Mouse (Mus musculus): ENCODE measurements at regions not wholly inside any gene's neighbourhood (a gene's known extent, or its start where the extent isn't known, plus 50 kb on each side); places are given as distances from the start of the nearest gene placed in this dataset.

GRCm38 (mm10) chr13:30085446-30085845, 50.8 kb upstream of the Mboat1 start:
- no peaks in the 10 kb centered on the region for H3K27me3 ChIP-seq (replicated peaks; ENCODE audit: control insufficient read depth, insufficient read depth, low read length)
- TF ChIP-seq CTCF (conservative IDR thresholded peaks at IDR 0.05; ENCODE audit: insufficient read depth, insufficient read length, low read depth, low read length) (no peak), POLR2A (IDR thresholded peaks at IDR 0.05; ENCODE audit: low read depth, low read length) (no peak)
- H3K27ac ChIP-seq (ENCODE audit: insufficient read depth, low read depth, low read length): no peak overlapping the region
- H3K36me3 ChIP-seq (ENCODE audit: control insufficient read depth, insufficient read depth, low read length): no peaks in the 10 kb centered on the region
- no peak overlapping the region for H3K4me3 ChIP-seq (ENCODE audit: insufficient read depth, low read depth, low read length)
- WGBS: 53% methylated on average over 4 of the region's 4 CpGs
- DNase-seq: no peak
- peaks cover 2% of the 10 kb centered on the region; the same call in 1 of the 2 replicates for H3K4me1 ChIP-seq (ENCODE audit: control insufficient read depth, insufficient read depth, low read length)

GRCm38 (mm10) chr13:30085005-30085404, 51.3 kb upstream of the Mboat1 start:
- WGBS: under 1% methylated on average over 10 of the region's 10 CpGs
- no peaks in the 10 kb centered on the region for H3K27me3 ChIP-seq (replicated peaks; ENCODE audit: control insufficient read depth, insufficient read depth, low read length)
- H3K36me3 ChIP-seq (ENCODE audit: control insufficient read depth, insufficient read depth, low read length): no peaks in the 10 kb centered on the region
- TF ChIP-seq POLR2A (IDR thresholded peaks at IDR 0.05; ENCODE audit: low read depth, low read length): no peak
- TF ChIP-seq CTCF (conservative IDR thresholded peaks at IDR 0.05; ENCODE audit: insufficient read depth, insufficient read length, low read depth, low read length): peak; percentile 94
- no peak overlapping the region for H3K27ac ChIP-seq (ENCODE audit: insufficient read depth, low read depth, low read length)
- peak; percentile 90 for DNase-seq
- H3K4me1 ChIP-seq (ENCODE audit: control insufficient read depth, insufficient read depth, low read length): peaks cover 3% of the 10 kb centered on the region; the same call in 1 of the 2 replicates
- no peak overlapping the region for H3K4me3 ChIP-seq (ENCODE audit: insufficient read depth, low read depth, low read length)

GRCm38 (mm10) chr13:30084386-30084785, 51.9 kb upstream of the Mboat1 start:
- Histone ChIP-seq H3K27me3 (replicated peaks; ENCODE audit: control insufficient read depth, insufficient read depth, low read length) (no peaks in the 10 kb centered on the region), H3K4me3 (ENCODE audit: insufficient read depth, low read depth, low read length) (no peak overlapping the region), H3K4me1 (ENCODE audit: control insufficient read depth, insufficient read depth, low read length) (peaks cover 3% of the 10 kb centered on the region; the same call in 1 of the 2 replicates), H3K27ac (ENCODE audit: insufficient read depth, low read depth, low read length) (no peak overlapping the region), H3K36me3 (ENCODE audit: control insufficient read depth, insufficient read depth, low read length) (no peaks in the 10 kb centered on the region)
- 82% methylated on average over 5 of the region's 5 CpGs for WGBS
- DNase-seq: no peak
- no peak for TF ChIP-seq CTCF (conservative IDR thresholded peaks at IDR 0.05; ENCODE audit: insufficient read depth, insufficient read length, low read depth, low read length)
- no peak for TF ChIP-seq POLR2A (IDR thresholded peaks at IDR 0.05; ENCODE audit: low read depth, low read length)

GRCm38 (mm10) chr13:30083949-30084348, 52.3 kb upstream of the Mboat1 start:
- Histone ChIP-seq H3K27ac (ENCODE audit: insufficient read depth, low read depth, low read length) (no peak overlapping the region), H3K4me3 (ENCODE audit: insufficient read depth, low read depth, low read length) (no peak overlapping the region), H3K4me1 (ENCODE audit: control insufficient read depth, insufficient read depth, low read length) (peaks cover 3% of the 10 kb centered on the region; the same call in 1 of the 2 replicates), H3K27me3 (replicated peaks; ENCODE audit: control insufficient read depth, insufficient read depth, low read length) (no peaks in the 10 kb centered on the region), H3K36me3 (ENCODE audit: control insufficient read depth, insufficient read depth, low read length) (no peaks in the 10 kb centered on the region)
- no peak for DNase-seq
- WGBS: 91% methylated on average over 6 of the region's 6 CpGs
- TF ChIP-seq CTCF (conservative IDR thresholded peaks at IDR 0.05; ENCODE audit: insufficient read depth, insufficient read length, low read depth, low read length): no peak
- no peak for TF ChIP-seq POLR2A (IDR thresholded peaks at IDR 0.05; ENCODE audit: low read depth, low read length)

GRCm38 (mm10) chr13:30082761-30083160, 53.5 kb upstream of the Mboat1 start:
- Histone ChIP-seq H3K27ac (ENCODE audit: insufficient read depth, low read depth, low read length) (no peak overlapping the region), H3K27me3 (replicated peaks; ENCODE audit: control insufficient read depth, insufficient read depth, low read length) (no peaks in the 10 kb centered on the region), H3K36me3 (ENCODE audit: control insufficient read depth, insufficient read depth, low read length) (no peaks in the 10 kb centered on the region), H3K4me1 (ENCODE audit: control insufficient read depth, insufficient read depth, low read length) (peaks cover 3% of the 10 kb centered on the region; the same call in 1 of the 2 replicates), H3K4me3 (ENCODE audit: insufficient read depth, low read depth, low read length) (no peak overlapping the region)
- no peak for TF ChIP-seq CTCF (conservative IDR thresholded peaks at IDR 0.05; ENCODE audit: insufficient read depth, insufficient read length, low read depth, low read length)
- no peak for TF ChIP-seq POLR2A (IDR thresholded peaks at IDR 0.05; ENCODE audit: low read depth, low read length)
- DNase-seq: no peak
- WGBS: 87% methylated on average over 2 of the region's 2 CpGs

- TF ChIP-seq POLR2A (IDR thresholded peaks at IDR 0.05; ENCODE audit: low read depth, low read length): no peak
- no peak for TF ChIP-seq CTCF (conservative IDR thresholded peaks at IDR 0.05; ENCODE audit: insufficient read depth, insufficient read length, low read depth, low read length)
- WGBS: 68% methylated on average over 15 of the region's 15 CpGs
- no peaks in the 10 kb centered on the region for H3K27me3 ChIP-seq (replicated peaks; ENCODE audit: control insufficient read depth, insufficient read depth, low read length)
- no peaks in the 10 kb centered on the region for H3K36me3 ChIP-seq (ENCODE audit: control insufficient read depth, insufficient read depth, low read length)
- peak; percentile 64 for DNase-seq
- H3K27ac ChIP-seq (ENCODE audit: insufficient read depth, low read depth, low read length): no peak overlapping the region
- H3K4me1 ChIP-seq (ENCODE audit: control insufficient read depth, insufficient read depth, low read length): peaks cover 3% of the 10 kb centered on the region; the same call in 1 of the 2 replicates
- H3K4me3 ChIP-seq (ENCODE audit: insufficient read depth, low read depth, low read length): no peak overlapping the region
Measured at GRCm38 (mm10) chr13:30080705-30081474, 55.4 kb upstream of the Mboat1 start.

GRCm38 (mm10) chr13:30074517-30075064, 61.7 kb upstream of the Mboat1 start:
- no peaks in the 10 kb centered on the region for H3K36me3 ChIP-seq (ENCODE audit: control insufficient read depth, insufficient read depth, low read length)
- DNase-seq: no peak
- TF ChIP-seq POLR2A (IDR thresholded peaks at IDR 0.05; ENCODE audit: low read depth, low read length) (no peak), CTCF (conservative IDR thresholded peaks at IDR 0.05; ENCODE audit: insufficient read depth, insufficient read length, low read depth, low read length) (no peak)
- H3K27ac ChIP-seq (ENCODE audit: insufficient read depth, low read depth, low read length): no peak overlapping the region
- H3K4me3 ChIP-seq (ENCODE audit: insufficient read depth, low read depth, low read length): no peak overlapping the region
- WGBS: 89% methylated on average over 2 of the region's 2 CpGs
- no peaks in the 10 kb centered on the region for H3K4me1 ChIP-seq (ENCODE audit: control insufficient read depth, insufficient read depth, low read length)
- H3K27me3 ChIP-seq (replicated peaks; ENCODE audit: control insufficient read depth, insufficient read depth, low read length): no peaks in the 10 kb centered on the region
